Mouse (Mus musculus) embryo, embryonic 10 days (tissue): ENCODE measurements around the gene Dyrk4.

ENCODE experiments used
- DNase-seq: peaks from one replicate; pipeline ENCODE4 v3.0.0-alpha.2; 2015; ENCODE audit warnings: low spot score

Gene Dyrk4

DNA sequence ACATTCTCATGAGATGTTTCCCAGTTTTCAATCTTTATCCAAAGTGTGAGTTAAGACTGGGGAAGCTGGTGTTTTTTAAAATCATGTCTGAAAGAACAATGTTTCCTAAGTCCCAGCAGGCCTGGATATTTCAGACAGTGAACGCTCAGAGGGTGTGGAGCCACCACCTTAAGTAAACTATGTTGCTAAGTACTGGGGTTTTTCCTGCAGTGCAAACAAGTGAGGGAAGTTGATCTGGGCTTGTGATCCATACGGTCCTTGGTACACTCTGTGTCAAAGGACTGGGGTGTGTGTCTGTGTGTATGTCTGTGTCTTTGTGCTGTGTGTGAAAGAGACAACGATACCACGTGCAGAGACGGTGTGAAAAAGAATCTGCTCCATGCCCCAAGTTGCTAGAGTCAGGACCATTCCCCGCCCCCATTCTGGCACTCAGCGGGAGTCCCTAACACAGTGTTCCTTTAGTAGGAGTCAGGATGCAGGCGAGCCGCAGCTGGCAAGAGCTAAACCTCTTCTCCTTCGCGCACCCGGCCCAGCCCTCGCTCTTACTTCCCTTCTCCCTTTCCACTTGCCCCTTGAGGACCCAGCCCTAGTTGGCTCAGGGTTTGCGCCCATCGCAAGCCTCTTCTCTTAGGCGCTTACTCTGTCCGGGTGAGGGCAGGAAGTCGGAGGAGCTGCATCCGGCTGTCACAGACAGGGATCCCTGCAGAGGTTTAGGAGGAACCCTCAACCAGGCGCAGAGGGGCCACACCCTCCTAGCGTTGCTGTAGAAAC lies at the start of gene Dyrk4:
Gene Dyrk4, minus strand, starts transcription at position 729 of the 771 bp plus-strand sequence.
- peak; percentile 56 for DNase-seq

DNA sequence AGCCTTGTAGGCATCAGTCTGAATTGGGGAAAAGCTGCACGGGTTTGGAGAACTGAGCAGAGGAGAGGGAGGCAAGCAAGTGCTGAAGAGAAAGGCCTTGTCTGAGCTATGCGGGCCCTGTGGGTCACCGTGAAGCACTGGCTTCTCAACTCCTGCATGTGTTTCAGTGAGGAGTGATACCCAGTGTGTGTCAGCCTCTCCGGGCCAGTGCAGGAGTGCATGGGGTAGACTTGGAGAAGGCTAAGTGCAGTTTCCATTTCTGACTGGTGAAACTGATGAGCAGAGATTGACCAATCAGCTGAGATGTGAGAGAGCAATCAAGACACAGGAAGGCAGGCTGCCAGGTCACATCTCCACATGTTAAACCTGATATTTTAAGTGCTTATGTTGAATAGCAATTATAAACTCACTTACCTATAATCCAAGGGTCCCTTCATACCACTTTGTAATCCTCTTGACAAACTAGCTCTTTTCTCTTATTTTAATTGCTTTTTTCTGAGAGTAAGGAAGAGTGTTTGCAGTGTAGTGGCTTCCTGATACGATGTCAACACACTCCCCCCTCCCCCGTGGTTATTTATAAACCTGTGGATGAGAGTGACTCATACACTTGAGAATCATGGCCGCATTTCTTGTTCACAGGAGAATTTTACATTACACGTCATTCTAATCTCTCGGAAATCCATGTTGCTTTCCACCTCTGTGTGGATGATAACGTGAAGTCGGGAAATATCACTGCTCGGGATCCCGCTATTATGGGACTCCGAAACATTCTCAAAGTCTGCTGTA lies 44.8 kb upstream of the Dyrk4 start:
- no peak for DNase-seq

GRCm38 (mm10) chr6:126963426-126963825 lies 41.8 kb upstream of the Dyrk4 start:
- no peak for DNase-seq

- DNase-seq = no peak
These were observed 41.1 kb upstream of the Dyrk4 start for GRCm38 (mm10) chr6:126962709-126963108.

GRCm38 (mm10) chr6:126961371-126962018 lies 39.9 kb upstream of the Dyrk4 start:
- DNase-seq = no peak

GRCm38 (mm10) chr6:126955734-126956133 lies 34.1 kb upstream of the Dyrk4 start:
- DNase-seq = peak; percentile 93

- no peak for DNase-seq
These were observed 26.7 kb upstream of the Dyrk4 start for GRCm38 (mm10) chr6:126948336-126948735.

GRCm38 (mm10) chr6:126940451-126940850 lies 18.8 kb upstream of the Dyrk4 start:
- peak; percentile 29 for DNase-seq

GRCm38 (mm10) chr6:126939487-126940171 lies 18.0 kb upstream of the Dyrk4 start, which contains the start of the genes Rad51ap1 and D6Wsu163e:
Gene Rad51ap1 (minus strand): TSS chr6:126939587.
Gene D6Wsu163e (plus strand): TSS chr6:126939962.
- peak; percentile 97 for DNase-seq

GRCm38 (mm10) chr6:126938853-126939486 lies 17.3 kb upstream of the Dyrk4 start:
- DNase-seq = peak; percentile 5

DNA sequence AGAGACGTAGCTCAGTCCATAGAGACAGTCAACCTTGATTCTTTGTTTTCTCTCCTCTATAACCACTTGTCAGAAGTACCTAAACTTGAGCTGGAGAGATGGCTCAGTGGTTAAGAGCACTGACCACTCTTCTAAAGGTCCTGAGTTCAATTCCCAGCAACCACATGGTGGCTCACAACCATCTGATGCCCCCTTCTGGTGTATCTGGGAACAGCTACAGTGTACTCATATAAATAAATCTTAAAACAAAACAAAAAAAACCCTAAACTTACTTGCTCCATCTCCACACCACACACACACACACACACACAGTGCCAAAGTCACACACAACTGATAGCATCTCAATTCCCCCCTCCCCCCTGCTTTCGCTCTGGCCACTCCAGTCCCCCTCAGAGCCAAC lies 16.4 kb upstream of the Dyrk4 start:
- no peak for DNase-seq

GRCm38 (mm10) chr6:126932896-126933295 lies 11.3 kb upstream of the Dyrk4 start:
- no peak for DNase-seq

GRCm38 (mm10) chr6:126914928-126915327 lies 6.7 kb downstream of the Dyrk4 start:
- DNase-seq = no peak

DNA sequence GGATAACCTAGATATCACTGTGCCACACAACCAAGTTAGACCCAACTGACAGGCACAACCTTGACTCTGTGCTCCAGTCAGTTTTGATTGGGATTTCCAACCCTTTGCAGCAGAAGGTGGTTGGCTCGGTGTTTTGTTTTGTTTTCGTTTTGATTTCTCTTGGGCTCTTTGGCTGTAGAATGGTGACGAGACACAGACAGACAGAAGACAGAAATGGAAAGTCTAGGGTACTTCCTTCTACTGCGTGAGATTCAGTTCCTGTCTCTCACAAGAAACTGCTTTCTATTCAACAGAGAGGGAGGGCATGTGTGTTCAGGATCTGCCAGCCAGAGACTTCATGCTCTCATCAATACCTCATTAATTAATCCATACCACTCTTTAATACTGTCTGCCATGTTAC lies 10.9 kb downstream of the Dyrk4 start:
- DNase-seq = no peak

DNA sequence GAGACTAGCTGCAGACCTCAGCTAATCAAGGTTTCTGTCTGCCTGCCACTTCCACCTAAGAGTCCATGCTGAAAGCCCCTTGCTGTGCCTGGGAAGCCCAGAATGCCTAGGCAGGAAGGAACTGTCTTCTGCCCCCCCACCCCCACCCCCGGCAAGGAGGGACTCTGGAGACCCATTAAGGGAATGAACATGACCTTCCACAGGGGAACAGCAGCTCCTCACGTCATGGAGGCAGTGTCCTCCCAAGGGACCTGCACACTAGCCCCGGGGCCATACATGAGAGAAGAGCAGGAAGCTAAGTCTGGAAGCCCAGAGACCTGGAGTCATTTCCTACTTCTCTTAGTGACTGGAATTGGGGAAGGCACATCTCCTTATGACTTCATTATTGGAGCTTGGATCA lies 13.8 kb downstream of the Dyrk4 start:
- no peak for DNase-seq

- DNase-seq = no peak
These were observed 14.3 kb downstream of the Dyrk4 start for GRCm38 (mm10) chr6:126907378-126907777.

GRCm38 (mm10) chr6:126877118-126877517 lies 44.5 kb downstream of the Dyrk4 start:
- DNase-seq = no peak

GRCm38 (mm10) chr6:126852881-126853280 lies 68.8 kb downstream of the Dyrk4 start, which contains the start of gene Akap3:
Gene Akap3 (plus strand): TSS chr6:126853098.
- DNase-seq = no peak

DNA sequence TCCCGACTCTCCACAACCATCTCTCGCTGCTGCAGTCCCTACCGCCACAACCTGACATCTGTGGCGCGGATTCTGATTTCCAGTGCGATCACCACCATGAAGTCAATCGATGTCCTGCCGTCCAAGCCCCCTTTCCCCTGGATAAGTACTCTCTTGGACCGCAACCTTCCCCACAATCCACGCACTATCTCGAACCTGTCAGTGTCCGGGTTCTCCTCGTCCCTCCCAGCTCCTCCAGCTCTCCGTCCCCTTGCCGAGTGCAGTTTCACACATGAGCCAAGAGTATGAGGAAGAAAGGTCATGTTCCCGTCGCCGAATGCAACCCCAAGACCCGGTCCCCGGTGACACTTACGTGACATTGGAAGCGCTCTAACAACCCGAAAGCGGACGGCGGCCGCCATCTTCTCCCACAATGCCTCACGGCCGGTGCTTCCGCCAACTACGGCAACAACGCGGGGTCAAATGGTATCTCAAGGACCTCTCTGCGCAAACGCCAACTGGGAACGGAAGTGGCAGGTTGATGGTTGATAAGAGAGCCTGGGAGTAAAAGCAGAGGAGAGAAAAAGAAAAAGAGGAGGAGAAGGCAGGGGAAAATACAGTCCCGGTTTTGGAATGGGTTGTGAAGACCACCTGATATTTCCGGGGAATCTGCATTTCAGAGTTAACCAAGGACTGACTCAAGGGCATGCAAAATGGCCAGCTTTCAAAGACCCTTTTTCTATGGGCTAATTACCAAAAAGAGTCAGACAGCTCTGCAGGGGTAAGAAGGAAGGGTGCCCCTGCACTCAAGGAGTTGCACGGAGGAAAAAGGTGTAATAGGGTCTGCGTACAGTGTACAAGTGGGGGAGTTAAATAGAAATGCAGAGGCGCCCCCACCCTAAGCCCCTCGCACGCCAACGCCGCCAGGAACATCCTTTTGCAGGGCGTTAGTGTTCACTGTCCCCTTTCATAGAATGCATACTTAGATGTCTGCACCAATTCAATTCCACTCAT lies 72.6 kb downstream of the Dyrk4 start, which contains the start of gene Ndufa9:
Gene Ndufa9, minus strand, starts transcription at position 425 of the 993 bp plus-strand sequence.
- peak; percentile 98 for DNase-seq

- no peak for DNase-seq
These were observed 85.0 kb downstream of the Dyrk4 start for GRCm38 (mm10) chr6:126836628-126837027.
